Mouse (Mus musculus): ENCODE data around the gene Sh3bp5.
A peak's percentile ranks its signal among the peaks of the same experiment; 100 is the strongest.

The Sh3bp5 gene

DNA sequence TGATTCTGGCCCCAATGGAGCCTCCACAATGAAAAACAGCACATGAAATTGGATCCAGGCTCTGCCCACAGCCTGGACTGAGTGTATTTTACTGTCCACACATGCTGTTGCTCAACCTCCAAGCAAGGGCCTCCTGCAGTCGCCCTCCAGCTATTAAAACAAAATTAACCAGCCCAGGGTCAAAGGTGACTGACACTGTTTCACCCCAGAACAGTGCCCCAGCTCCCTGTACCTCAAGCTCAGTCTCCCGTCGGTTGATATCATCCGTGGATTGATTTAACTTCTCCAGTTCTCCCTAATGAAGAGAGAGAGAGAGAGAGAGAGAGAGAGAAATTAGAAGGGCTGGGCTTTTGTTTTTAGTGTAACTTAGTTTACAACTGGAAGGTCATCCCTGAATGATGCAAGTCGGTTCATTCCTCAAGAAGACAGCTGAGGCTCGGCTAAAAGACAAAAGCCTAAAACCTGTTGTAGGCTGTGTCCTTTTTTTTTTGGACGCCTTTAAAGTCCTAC is 2.0 kb downstream of the Sh3bp5 start:
- no peak for DNase-seq (ENCODE audit: inconsistent ontology term)

GRCm38 (mm10) chr14:31433126-31433525 is 2.8 kb downstream of the Sh3bp5 start:
- no peak for DNase-seq (ENCODE audit: inconsistent ontology term)

DNA sequence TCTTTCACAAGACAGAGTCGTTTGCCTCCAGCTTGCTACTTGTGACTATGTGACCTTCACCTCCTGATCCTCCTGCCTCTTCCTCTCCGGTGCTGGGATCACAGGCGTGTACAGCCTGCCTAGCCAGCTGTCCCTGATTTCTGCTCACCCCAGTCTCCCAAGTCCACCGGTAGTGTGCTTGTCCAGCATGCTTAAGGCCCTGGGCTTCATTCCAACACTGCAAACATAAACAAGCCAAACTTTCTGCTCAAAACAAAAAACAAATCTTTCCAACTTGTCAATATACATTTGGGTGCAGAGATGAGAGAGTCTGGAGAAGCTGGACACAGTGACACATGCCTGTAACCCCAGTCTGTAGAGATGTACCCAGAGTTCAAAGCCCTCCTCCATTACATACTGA is 3.5 kb downstream of the Sh3bp5 start:
- no peak for DNase-seq (ENCODE audit: inconsistent ontology term)

- no peak for DNase-seq (ENCODE audit: inconsistent ontology term)
Measured at GRCm38 (mm10) chr14:31431789-31432330, 4.0 kb downstream of the Sh3bp5 start.

DNA sequence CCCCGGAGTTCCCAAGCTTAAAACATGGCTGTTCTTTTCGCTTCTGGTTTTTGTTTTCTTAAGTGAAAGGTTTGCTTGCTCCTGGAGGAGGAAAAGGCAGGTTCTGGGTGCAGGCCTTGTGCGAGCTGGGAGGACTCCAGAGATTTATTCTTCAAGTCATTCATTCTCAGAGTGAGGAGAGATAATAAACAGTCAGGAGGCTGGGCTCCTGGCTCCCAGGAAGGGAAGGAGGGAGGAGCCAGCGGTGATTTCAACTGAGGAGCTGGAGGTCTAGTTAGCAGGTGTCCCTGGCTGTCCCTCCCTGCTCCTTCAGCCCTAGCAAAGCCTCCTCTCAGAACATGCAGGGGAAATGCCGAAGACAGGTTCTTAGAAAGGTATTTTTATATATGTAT is 6.9 kb downstream of the Sh3bp5 start:
- DNase-seq (ENCODE audit: inconsistent ontology term): no peak

GRCm38 (mm10) chr14:31428211-31429003 is 7.5 kb downstream of the Sh3bp5 start:
- DNase-seq (ENCODE audit: inconsistent ontology term): peak; percentile 38

DNA sequence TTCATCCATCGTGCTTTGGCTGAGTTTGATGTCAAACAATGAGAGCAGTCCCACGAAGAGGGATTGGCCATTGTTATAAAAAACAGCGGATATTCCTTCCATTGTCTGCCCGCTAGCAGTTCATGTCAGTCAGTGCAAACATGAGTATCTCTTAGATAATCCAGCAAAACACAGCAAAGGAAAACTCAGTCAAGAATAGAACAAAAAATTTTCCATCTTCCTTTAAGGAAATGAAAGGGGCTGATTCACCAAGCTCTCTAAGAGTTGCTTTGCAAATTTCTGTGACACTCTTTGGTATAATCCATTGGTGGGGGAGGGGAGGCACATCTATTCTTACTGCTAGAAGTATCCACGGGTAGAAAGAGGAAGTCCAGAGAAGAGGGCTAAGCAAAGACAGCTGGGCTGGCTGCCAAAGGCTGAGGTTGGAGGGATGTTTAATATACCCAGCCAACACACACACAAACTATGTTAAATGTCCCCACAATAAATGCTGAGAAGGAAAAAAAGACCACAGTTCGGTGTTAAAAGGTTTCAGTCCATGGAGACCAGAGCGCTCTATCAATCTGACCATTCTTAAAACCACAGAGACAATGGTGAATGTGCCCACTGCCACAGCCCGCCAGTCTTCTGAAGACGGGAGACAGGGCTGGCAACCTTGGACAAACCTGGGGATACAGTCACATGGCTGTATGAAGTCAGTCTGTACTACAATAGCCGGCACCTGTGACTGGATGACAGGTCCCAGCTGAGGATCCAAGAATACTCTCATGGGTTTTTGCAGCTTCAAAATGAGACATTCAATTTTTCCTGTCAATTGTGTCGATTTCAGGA is 12.7 kb downstream of the Sh3bp5 start:
- peak; percentile 64 for DNase-seq (ENCODE audit: inconsistent ontology term)

DNA sequence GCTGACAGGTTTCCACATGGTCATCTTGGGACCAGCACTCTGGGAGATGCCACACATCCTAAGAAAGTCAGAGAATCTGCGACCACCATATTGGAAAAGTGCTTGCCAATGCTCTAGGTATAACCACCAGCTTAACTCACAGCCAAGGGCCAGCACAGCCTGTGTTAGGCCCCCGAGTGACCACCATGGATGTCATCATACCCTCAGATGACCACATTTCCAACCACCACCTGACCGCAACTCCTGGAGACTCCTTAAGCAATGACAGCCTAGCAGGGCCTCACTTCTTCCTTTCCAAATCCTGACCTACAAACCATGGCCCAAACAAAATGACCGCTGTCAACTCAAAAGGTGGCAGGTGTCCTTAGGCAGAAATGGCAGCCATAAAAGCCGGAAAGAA is 13.5 kb downstream of the Sh3bp5 start:
- DNase-seq (ENCODE audit: inconsistent ontology term): no peak

- no peak for DNase-seq (ENCODE audit: inconsistent ontology term)
Measured at GRCm38 (mm10) chr14:31421509-31422295, 14.2 kb downstream of the Sh3bp5 start.

DNA sequence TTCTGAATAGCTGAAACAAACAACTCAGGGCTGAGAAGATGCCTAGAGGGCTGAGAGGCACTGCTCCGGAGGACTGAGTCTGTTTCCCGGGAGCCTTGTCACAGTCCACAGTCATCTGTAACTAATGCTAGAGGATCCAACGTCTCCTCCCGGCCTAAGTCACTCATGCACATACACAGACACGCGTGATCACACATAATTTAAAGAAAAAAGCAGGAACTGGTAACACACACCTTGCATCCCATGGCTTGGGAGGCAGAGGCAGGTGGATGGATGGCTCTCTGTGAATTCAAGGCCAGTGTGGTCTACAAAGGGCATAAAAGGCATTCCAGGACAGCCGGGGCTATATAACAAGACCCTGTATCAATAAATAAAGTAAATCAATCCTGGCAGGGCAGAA is 14.9 kb downstream of the Sh3bp5 start:
- no peak for DNase-seq (ENCODE audit: inconsistent ontology term)

DNA sequence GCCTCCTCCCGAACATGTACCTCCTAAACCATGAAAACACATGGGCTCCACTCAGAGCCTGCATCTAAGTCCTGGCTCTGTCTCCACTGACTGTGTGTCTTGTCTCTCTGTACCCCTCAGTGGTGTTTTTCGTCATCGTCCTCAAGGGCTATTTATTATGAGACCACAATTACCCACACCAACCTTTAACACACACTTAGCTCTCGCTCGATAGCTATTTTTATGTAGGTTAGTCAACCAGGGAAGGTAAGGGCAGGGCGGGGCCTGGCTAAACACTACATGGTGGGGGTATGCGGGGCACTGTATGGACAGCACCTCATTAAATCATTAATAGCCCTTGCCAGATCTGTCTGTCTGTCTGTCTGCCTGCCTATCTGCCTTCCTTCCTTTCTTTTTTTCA is 15.3 kb downstream of the Sh3bp5 start:
- DNase-seq (ENCODE audit: inconsistent ontology term): no peak

DNA sequence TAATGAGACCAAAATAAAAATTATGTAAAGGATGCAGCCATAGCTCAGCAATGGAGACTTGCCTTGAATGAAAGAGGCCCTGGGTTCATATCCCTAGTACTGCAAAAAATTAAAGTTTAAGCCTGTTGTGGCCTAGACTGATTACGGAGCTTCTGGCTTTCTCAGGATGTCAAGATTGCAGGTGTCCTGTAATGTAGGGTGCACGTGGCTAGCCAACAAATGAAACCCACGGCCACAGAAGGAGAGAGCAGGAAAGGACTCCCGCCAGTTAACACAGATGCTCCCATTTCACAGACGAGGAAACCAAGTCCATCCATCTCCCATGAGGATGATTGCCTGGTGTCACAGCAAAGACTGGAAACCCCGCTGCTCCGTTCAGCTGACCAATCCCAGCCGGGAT is 15.7 kb downstream of the Sh3bp5 start:
- no peak for DNase-seq (ENCODE audit: inconsistent ontology term)

GRCm38 (mm10) chr14:31419279-31419678 is 16.6 kb downstream of the Sh3bp5 start:
- peak; percentile 35 for DNase-seq (ENCODE audit: inconsistent ontology term)

DNA sequence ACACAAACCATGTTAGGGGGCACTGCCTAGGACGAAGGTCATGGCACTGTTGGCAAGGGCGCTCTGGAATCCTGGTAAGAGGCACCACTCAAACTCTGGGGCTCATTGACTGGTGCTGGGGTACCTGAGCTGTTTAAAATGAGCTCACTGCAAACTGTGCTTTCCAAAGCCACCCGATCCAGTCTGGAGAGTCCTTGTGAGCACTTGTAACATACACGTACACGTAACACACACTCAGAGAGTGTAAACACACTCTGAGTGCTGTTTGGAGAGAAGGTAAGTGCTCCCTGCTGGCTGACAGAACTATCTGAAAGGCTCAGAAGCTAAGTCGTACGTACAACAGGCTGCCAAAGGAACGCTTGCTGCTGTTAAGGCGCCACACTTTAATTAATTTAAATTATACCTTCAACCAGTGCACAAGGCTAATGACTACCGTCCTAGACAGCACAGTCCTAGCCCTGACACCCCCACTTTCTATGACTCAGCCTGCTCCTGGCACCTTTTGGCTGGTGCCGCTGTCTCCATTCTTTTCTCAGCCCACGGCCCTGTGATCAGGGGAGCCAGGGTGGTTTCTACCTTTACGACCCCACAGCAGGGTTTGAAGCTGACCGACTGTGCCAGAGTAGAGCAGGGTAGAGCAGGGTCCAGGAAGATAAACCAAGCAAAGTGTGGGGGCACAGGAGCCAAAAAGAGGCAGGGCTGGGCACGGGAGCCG is 18.9 kb downstream of the Sh3bp5 start:
- no peak for DNase-seq (ENCODE audit: inconsistent ontology term)

DNA sequence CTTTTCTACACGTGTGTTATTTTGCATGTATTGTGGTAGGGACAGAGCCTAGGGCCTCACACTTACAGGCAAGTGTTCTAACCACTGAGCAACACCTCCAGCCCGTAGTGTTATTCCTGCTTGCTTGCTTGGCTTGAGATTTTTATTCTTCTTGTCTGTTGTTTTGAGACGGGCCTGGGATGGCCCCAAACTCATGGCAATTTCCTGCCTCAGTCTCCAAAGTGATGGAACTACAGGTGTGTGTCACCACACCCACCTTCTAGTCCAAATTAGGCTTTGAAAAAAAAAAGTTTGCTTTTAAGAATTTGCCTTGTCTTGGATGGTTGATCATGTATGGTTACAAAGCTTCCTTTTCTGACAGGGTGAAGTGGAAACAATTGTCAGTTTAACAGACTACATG is 19.5 kb downstream of the Sh3bp5 start:
- no peak for DNase-seq (ENCODE audit: inconsistent ontology term)

- no peak for DNase-seq (ENCODE audit: inconsistent ontology term)
Measured at GRCm38 (mm10) chr14:31414967-31415376, 20.9 kb downstream of the Sh3bp5 start.

DNA sequence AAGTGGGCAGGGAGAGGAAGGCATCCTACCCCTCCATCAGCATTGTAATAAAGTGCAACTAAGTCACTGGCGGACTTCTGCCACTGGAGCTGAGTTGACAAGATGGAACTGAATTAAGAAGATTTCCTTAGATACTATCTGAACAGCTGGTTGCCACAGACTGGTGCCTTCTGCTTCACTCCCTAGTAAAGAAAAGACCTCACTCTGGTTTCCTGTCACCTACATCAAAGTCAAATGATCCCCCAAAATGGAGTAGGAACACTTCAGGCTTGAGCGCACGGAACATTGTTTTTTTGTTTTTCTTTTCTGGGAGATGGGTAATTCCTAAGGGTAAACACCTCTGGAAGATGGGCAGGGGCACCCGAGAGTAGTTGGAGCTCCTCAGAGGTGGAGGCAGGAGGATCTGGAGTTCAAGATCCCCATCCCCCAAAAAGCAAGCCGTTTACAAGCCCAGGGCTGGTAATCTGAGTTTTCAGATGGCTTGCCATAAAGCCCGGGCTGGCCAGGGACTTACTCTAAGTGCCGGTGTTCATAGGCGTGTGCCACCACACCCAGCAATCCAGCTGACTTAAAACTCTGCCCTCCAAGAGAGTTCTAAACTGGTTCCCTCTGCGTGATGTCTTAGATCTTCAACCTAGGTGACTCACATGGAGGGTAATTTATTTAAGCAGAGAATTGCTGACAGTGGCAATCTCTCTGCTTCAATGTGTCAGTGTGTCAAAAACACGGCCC is 21.5 kb downstream of the Sh3bp5 start:
- no peak for DNase-seq (ENCODE audit: inconsistent ontology term)

DNA sequence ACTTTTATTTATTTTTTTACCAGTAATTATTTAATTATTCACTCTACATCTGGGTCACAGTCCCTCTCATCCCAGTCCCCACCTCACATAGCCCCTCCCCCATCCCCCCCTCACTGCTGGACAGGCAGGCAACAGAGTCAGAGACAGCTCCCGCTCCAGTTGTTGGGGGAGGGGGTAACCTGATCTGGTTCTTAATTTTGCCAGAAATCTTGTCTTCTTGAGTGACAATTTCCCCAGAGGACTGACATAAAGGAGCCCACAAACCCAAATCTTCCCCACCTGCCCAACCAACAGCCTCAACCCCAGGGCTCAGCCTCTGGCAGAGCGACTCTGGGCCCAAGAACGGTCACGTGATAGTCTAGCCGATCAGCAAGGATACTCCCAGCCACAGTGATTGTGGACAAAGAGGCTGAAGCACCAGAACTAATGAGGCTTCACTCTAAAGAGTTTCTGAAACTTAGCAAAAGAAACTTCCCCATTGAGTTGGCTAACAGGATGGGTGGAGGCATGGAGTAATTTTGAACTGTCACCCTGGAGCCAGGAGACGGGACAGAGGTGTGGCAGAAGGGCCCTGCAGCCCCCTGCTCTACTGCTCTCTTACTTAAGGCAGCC is 22.3 kb downstream of the Sh3bp5 start:
- peak; percentile 19 for DNase-seq (ENCODE audit: inconsistent ontology term)

GRCm38 (mm10) chr14:31412651-31413056 is 23.2 kb downstream of the Sh3bp5 start:
- DNase-seq (ENCODE audit: inconsistent ontology term): no peak

DNA sequence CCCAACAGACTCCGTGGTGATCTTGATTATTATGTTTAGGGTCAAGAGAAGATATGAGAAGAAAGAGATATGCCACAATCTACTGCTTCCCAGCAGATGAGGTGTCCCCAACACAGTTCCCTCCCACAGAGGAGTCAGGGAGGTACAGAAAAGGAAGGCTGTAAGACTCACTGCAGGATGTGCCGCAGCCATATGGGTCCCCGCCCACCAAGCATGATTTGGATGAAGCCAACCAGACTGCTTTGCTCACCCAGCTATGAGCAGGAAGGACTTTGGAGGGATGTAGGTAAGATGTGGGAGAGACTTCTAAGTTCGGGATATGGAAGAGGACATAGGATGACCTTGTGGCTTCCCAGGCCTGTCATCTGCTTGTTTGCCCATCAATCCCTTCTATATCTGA is 25.1 kb downstream of the Sh3bp5 start:
- DNase-seq (ENCODE audit: inconsistent ontology term): no peak

Data from Muller cell, postnatal 12 days (primary cell).